Mouse (Mus musculus): Measurements from ENCODE around the gene 2410004B18Rik. TPM values are rescaled to one million over a fixed set of nuclear protein-coding genes. Genes with fewer than 3 reads are reported as not detected.

Gene 2410004B18Rik
- polyA plus RNA-seq, 1 experiment = 47.9 TPM

DNA sequence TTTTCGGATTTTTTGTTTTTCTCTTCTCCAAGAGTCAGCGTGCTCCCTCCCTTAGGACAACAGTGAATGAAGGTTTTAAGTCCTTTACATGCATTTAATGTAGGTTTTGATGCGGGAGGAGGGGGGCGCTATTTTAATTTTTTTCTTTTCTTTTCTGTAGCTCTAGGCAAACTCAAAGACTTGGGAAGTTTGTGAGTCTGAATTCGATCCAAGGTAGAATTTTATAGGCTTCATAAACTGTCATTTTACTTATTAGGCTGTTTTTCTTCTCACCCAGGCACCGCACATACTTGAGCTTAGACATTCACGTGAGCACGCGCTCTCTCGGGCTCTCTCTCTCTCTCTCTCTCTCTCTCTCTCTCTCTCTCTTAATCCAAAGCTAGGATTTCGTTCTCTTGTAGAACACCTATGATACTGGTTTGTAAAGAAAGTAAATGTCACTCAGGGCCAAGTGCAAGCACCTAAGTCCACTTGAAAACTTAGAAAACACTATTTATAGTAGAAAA is 51.8 kb downstream of the 2410004B18Rik start:
- whole genome bisulfite sequencing = 25% methylated on average over 11 of the region's 11 CpGs
- no peak overlapping the region for H3K27ac ChIP-seq (ENCODE audit: insufficient read depth, low read length)

DNA sequence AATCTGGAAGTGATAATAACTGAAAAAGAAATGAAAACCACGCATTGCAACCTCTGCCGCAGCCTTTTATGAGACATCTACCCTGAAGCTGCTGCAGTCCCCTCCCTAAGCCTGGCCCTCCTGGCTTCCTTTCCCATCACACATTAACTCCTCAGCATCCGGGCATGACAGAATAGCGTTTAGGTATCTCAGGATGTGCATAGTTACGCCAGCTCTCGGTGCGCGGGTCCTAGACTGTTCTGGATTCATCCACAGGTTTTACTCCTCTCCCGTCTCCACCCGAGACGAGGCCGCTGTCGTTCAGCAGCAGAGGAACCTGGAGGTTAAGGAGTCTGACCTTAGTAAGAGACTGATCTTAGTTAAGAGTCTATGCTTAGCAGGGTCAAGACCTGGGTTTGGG is 53.3 kb downstream of the 2410004B18Rik start:
- WGBS = 89% methylated on average over 13 of the region's 13 CpGs

More for the DNA sequence above, 51.8 kb downstream of the 2410004B18Rik start:
- no peak overlapping the region for H3K4me3 ChIP-seq (replicated peaks; ENCODE audit: insufficient read depth, low read depth, low read length)
- 0 out of 2 replicates have a peak, but pooled peaks cover 2% of the 10 kb centered on the region for H3K4me1 ChIP-seq (ENCODE audit: control insufficient read depth, insufficient read depth, low read length)
- TF ChIP-seq POLR2A (IDR thresholded peaks at IDR 0.05; ENCODE audit: borderline replicate concordance, insufficient read depth, low read length) (no peak), CTCF (IDR thresholded peaks at IDR 0.05; ENCODE audit: borderline replicate concordance, insufficient read depth, low read depth, low read length) (no peak)
- H3K27me3 ChIP-seq (ENCODE audit: control insufficient read depth, insufficient read depth, low read length) = peaks cover 1% of the 10 kb centered on the region; the same call in 1 of the 2 replicates
- no peak for DNase-seq

DNA sequence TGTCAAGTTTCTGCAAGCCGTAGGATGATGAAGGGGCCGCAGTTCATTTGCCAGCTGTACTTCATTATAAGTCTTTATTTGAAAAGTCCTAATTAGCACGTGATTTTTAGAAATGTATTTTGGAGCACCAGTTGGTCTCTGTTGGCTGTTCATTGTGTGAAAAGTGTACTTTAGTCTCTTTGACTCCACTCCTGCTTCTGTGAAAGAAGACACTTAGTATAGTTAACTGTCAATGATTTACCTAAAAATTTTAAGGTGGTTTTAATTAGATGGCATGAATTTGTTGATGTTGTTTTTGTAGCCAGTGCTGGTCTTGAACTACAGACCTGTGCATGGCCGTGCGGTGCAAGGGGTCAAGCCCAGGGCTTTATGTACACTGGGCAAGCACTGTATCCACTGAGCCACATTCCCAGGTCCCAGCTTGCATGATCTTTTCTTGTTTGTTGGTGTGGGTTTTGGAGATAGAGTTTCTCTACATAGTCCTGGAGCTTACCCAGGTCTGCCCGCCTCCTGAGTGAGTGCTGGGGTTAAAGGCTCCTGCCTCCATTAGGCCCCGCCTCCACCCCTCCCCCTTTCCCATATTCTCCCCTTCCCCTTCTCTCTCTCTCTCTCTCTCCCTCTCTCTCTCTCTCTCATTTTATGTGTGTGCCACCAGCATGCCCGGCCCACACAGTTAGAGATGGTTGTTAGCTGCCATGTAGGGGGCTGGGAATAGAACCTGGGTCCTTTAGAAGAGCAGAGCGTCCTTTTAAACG is 54.3 kb downstream of the 2410004B18Rik start:
- H3K27me3 ChIP-seq (ENCODE audit: control insufficient read depth, insufficient read depth, low read length) = peaks cover 1% of the 10 kb centered on the region; the same call in 1 of the 2 replicates
- WGBS = 86% methylated on average over 10 of the region's 10 CpGs
- no peak overlapping the region for H3K4me3 ChIP-seq (replicated peaks; ENCODE audit: insufficient read depth, low read depth, low read length)
- no peak for DNase-seq
- H3K4me1 ChIP-seq (ENCODE audit: control insufficient read depth, insufficient read depth, low read length) = 0 out of 2 replicates have a peak, but pooled peaks cover 2% of the 10 kb centered on the region
- no peak overlapping the region for H3K27ac ChIP-seq (ENCODE audit: insufficient read depth, low read length)
- TF ChIP-seq POLR2A (IDR thresholded peaks at IDR 0.05; ENCODE audit: borderline replicate concordance, insufficient read depth, low read length) (no peak), CTCF (IDR thresholded peaks at IDR 0.05; ENCODE audit: borderline replicate concordance, insufficient read depth, low read depth, low read length) (no peak)

More for the DNA sequence above, 53.3 kb downstream of the 2410004B18Rik start:
- no peak for TF ChIP-seq CTCF (IDR thresholded peaks at IDR 0.05; ENCODE audit: borderline replicate concordance, insufficient read depth, low read depth, low read length)
- no peak for TF ChIP-seq POLR2A (IDR thresholded peaks at IDR 0.05; ENCODE audit: borderline replicate concordance, insufficient read depth, low read length)
- Histone ChIP-seq H3K27me3 (ENCODE audit: control insufficient read depth, insufficient read depth, low read length) (peaks cover 1% of the 10 kb centered on the region; the same call in 1 of the 2 replicates), H3K4me1 (ENCODE audit: control insufficient read depth, insufficient read depth, low read length) (0 out of 2 replicates have a peak, but pooled peaks cover 2% of the 10 kb centered on the region), H3K4me3 (replicated peaks; ENCODE audit: insufficient read depth, low read depth, low read length) (no peak overlapping the region), H3K27ac (ENCODE audit: insufficient read depth, low read length) (no peak overlapping the region)
- no peak for DNase-seq

DNA sequence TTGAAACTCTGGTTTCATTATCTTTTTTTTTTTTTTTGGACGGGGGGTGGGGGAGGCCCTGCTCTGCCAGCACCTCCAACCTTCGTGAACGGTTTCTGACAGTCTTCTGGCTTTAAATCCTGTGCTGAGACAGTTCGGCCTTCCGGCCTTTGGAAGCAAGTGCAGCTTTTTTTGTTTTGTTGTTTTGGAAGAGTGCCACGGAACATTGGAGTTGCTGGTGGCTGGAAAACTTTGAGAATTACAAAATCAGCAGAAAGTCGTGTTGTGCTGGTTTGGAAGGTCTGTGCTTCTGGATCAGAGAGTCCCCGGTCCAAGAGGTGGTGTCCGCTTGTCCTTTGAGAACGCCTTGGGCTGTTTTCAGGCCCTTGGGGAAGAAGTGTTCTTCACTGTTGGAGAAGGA is 55.0 kb downstream of the 2410004B18Rik start:
- Histone ChIP-seq H3K4me3 (replicated peaks; ENCODE audit: insufficient read depth, low read depth, low read length) (no peak overlapping the region), H3K27ac (ENCODE audit: insufficient read depth, low read length) (no peak overlapping the region), H3K4me1 (ENCODE audit: control insufficient read depth, insufficient read depth, low read length) (no peaks in the 10 kb centered on the region), H3K27me3 (ENCODE audit: control insufficient read depth, insufficient read depth, low read length) (no peaks in the 10 kb centered on the region; the same call in 1 of the 2 replicates)
- WGBS = 39% methylated on average over 10 of the region's 10 CpGs
- DNase-seq = peak in 1 of 2 experiments; percentile 34
- TF ChIP-seq CTCF (IDR thresholded peaks at IDR 0.05; ENCODE audit: borderline replicate concordance, insufficient read depth, low read depth, low read length) (no peak), POLR2A (IDR thresholded peaks at IDR 0.05; ENCODE audit: borderline replicate concordance, insufficient read depth, low read length) (no peak)

GRCm38 (mm10) chr3:145993481-145994201 is 55.8 kb downstream of the 2410004B18Rik start:
- DNase-seq = no peak

More at GRCm38 (mm10) chr3:145993481-145994201, 55.8 kb downstream of the 2410004B18Rik start:
- Histone ChIP-seq H3K27ac (ENCODE audit: insufficient read depth, low read length) (no peak overlapping the region), H3K4me3 (replicated peaks; ENCODE audit: insufficient read depth, low read depth, low read length) (no peak overlapping the region), H3K27me3 (ENCODE audit: control insufficient read depth, insufficient read depth, low read length) (no peaks in the 10 kb centered on the region), H3K4me1 (ENCODE audit: control insufficient read depth, insufficient read depth, low read length) (no peaks in the 10 kb centered on the region)
- WGBS = 80% methylated on average over 14 of the region's 14 CpGs
- TF ChIP-seq CTCF (IDR thresholded peaks at IDR 0.05; ENCODE audit: borderline replicate concordance, insufficient read depth, low read depth, low read length) (no peak), POLR2A (IDR thresholded peaks at IDR 0.05; ENCODE audit: borderline replicate concordance, insufficient read depth, low read length) (no peak)

Other genes starting within 250 kb of the 2410004B18Rik start
- 69.3 and 70.3 TPM in 2 replicates for gene Ddah1, start 179.3 kb upstream of the 2410004B18Rik start, polyA plus RNA-seq (2012; rRNA removed)
- gene Bcl10, start 15.2 kb upstream of the 2410004B18Rik start, polyA plus RNA-seq (2012; rRNA removed) = 14.1 and 15.0 TPM in 2 replicates
- gene Syde2, start 49.9 kb downstream of the 2410004B18Rik start, polyA plus RNA-seq (2012; rRNA removed) = 1.2 and 1.3 TPM in 2 replicates
- gene Wdr63, start 170.1 kb downstream of the 2410004B18Rik start, polyA plus RNA-seq (2012; rRNA removed) = 0.31 and 0.38 TPM in 2 replicates
- 0.07 and 0.40 TPM in 2 replicates for gene Mcoln3, start 179.4 kb downstream of the 2410004B18Rik start, polyA plus RNA-seq (2012; rRNA removed)
- 0.07 TPM in 1 of 2 replicates, not detected in the other for gene Mcoln2, start 211.8 kb downstream of the 2410004B18Rik start, polyA plus RNA-seq (2012; rRNA removed)